Mouse (Mus musculus) layer of hippocampus, postnatal 25 days (tissue): Measurements from ENCODE around the gene Clgn. TPM values are rescaled to one million over a fixed set of nuclear protein-coding genes. Genes with fewer than 3 reads are reported as not detected.
"Not testable (repeated sequence)": the region's sequence is repeated elsewhere in the genome, so short reads cannot be mapped to it uniquely, and the experiment has no call there.

ENCODE experiments used
- DNase-seq, 2 experiments: peaks; one replicate each; pipeline ENCODE4 v3.0.0; 2022; ENCODE audit warnings: mixed read lengths in 2 of 2, low spot score in 1 of 2; ENCODE audit errors: extremely low spot score in 1 of 2
- total RNA-seq, 2 experiments: library from RNA; stranded (reverse); gene quantifications; 2 replicates each; pipeline ENCODE4 v1.2.3; 2021

The Clgn gene
- total RNA-seq, 2 experiments from 2014 or later: 8.2 to 9.1 TPM

GRCm38 (mm10) chr8:83421354-83421753 is 31.7 kb downstream of the Clgn start:
- no peak for DNase-seq

DNA sequence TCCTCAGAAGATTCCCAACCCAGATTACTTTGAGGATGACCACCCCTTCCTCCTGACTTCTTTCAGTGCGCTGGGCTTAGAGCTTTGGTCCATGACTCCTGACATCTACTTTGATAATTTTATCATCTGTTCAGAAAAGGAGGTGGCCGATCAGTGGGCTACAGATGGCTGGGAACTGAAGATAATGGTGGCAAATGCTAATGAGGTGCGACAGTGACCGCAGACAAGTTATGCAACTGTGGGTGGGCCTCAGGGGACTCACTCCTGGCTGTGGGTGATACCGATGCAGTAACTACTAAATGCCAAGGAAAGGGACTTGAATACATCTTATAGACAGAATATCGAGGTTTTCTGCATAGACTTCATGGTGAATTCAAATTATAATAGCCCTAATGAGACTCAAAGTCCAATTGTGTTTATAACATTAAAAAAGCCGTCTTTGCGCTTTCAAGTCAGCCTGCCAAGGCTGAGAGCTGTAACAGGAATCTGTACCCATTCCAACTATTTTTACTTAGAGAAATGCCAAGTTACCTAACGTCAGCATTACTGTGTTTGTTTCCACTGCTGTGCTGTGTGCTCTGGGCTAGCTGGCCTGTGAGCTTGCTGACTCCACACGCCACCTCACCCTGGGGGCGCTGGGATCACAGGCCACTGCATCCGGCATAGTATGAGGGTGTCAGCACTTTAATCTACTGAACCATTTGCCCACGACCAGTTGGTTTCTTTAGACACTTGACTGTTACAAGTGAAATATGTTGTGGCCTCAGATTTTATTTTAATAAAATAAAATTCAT is 33.6 kb downstream of the Clgn start:
- no peak for DNase-seq

DNA sequence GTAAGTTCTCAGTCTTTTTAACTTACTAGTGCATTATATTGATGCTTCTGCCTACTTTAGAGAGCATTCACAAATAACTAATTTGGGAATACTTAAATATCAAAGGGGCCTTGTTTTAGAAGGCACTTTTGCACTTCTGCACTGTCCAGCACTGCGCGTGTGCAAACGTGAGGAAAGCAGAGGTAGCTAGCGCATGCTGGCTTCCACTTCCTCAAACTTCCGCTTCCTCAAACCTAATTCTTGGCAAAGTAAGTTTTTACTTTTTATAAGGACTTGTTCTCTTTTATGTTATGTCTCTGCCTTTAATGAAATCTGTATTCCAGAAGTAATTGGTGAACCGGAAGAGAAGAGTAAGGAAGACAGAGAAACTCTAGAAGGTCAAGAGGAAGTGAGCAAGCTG is 35.5 kb downstream of the Clgn start:
- DNase-seq: no peak

DNA sequence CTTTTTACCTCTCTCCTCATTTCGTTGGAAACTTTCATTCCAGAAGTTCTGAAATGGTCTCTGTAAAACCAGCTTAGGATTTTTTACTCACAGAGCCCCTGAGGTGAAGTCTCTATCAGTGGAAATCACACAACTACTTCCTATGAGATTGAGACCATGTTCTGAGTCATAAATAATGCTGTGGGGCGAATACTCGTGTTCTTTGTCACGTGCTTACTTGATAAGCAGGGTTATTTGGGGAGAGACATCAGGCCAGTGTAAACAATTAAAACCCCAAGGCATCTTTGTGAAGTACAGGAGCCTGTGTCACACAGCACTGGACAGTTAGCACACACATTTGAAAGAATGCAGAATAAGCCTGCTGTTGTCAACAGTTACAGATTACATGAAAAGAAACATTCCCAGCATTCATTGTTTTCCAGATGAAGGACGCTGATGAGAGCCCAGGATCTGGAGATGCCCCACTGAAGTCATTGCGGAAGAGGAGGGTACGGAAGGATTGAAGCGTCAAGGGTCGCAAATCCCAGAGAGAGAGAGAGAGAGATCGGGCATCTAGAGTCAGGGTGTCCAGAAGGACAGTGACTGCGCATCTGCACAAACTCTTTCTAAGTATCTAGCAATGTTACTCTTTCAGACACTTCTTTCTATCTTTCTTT is 36.6 kb downstream of the Clgn start:
- no peak for DNase-seq

- no peak for DNase-seq
Observed at GRCm38 (mm10) chr8:83426949-83427348, 37.3 kb downstream of the Clgn start.

GRCm38 (mm10) chr8:83428621-83429020 is 39.0 kb downstream of the Clgn start:
- not testable (repeated sequence) for DNase-seq

DNA sequence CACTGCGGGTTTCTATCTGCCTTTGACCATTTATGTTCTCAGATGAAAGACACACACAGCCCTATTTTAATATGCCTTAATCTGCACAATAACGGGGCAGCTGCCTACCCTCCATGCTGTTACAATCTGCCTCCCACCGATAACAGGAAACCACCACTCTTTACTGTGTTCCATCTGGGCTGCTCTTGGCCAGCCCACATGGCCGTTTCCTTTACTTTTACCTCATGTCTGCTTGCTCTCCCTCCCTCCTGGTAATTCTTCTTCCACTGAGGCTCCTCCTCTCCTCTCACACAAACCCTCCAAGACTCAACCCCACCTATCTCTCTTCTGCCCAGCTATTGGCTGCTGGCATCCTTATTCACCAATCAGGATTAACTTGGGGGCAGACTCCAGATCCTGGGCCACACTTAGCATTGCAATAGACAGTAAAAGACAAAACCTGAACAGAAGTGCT is 39.4 kb downstream of the Clgn start:
- no peak for DNase-seq

- DNase-seq: no peak
Observed at GRCm38 (mm10) chr8:83437077-83437476, 47.4 kb downstream of the Clgn start.

DNA sequence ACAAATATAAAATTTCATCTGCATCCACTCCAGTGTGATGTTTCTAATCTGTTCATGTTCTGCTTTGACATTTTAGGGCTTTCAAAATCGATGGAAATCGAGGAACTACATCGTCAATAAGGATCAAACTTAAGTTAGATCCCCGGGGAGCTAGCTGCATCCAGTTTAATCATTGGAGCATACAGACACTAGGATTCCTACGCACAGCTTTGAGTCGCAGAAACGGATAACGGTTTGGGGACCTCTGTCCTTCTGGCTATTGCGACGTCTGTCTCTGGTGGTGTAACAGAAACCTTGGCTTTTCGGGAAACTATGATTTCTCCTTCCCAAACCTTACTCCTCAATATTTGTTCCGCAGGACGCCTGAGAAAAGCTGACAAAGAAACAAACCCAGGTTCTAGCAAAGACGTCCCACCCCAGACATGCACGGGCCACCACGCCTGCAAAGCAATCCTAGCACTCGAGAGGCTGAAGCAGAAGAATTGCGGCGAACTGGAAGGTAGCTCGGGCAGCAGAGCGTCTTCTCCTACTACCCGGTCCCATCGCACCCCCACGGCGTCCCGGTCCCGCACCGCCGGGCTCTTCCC is 52.1 kb downstream of the Clgn start:
- DNase-seq: no peak

GRCm38 (mm10) chr8:83442243-83443051 is 52.8 kb downstream of the Clgn start:
- peak; percentile 89 to 90 for DNase-seq

- DNase-seq: no peak
Observed at GRCm38 (mm10) chr8:83443052-83443400, 53.4 kb downstream of the Clgn start.

- no peak for DNase-seq
Observed at GRCm38 (mm10) chr8:83449960-83450359, 60.3 kb downstream of the Clgn start.

DNA sequence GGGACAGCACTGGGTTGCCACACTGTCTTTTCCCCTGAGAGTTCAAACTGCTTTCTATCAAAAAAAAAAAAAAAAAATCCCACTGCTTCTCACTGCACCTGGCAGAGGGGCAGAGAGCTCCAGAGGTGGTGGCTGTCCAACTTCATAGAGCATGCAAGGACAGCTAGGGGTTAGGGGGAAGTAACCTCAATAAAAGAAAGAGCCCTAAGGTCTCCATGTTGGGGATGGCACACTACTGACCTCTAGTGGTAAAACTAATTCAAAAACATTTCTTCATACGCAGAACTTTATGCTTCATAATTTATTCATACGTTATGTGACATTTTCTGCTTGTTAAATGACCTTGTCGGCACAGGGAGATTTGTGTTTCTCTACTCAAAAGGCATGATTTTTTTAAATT is 61.4 kb downstream of the Clgn start:
- DNase-seq: no peak

DNA sequence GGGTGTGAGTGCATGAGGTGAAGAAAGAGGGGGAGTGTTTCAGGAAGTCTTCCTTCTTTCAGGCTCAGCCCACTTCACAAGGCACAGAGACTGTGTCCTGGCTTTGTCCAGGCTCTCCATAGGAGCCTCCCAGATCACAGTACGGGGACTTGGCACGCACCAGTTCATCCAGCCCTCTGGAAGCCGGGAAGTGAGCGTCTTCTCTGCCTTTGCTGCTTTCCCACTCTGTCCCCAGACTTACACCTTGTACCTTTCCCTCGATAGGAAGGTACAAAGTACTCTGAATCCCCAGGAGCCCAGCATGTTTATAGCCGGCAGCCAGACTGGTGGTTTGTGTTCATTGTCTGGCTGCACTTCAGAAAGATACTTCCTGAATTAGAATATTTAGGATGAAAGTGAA is 67.5 kb downstream of the Clgn start:
- no peak for DNase-seq

GRCm38 (mm10) chr8:83458222-83458621 is 68.6 kb downstream of the Clgn start, which contains the start of gene Scoc:
Scoc (minus strand) TSS chr8:83458391.
- DNase-seq: no peak

- DNase-seq: no peak
Observed at GRCm38 (mm10) chr8:83459606-83460005, 69.9 kb downstream of the Clgn start.

Other genes starting within 250 kb of the Clgn start
- 10 to 100 TPM; 66.7 to 70.1 TPM for gene Tbc1d9, start 224.5 kb upstream of the Clgn start, total RNA-seq
- 1 to 10 TPM; 1.2 TPM for gene Gm10645, start 223.7 kb upstream of the Clgn start, total RNA-seq
- not detected for gene Ucp1, start 99.5 kb upstream of the Clgn start, total RNA-seq
- gene Elmod2, start 57.4 kb upstream of the Clgn start, total RNA-seq: 10 to 100 TPM; 13.8 to 14.8 TPM
- gene Mgat4d, start 41.4 kb upstream of the Clgn start, total RNA-seq: not detected
- gene Scoc, start 68.5 kb downstream of the Clgn start, total RNA-seq: 100 to 1,000 TPM; 212 to 226 TPM
- gene Olfr370, start 145.9 kb downstream of the Clgn start, total RNA-seq: not detected
- 100 to 1,000 TPM; 140 to 161 TPM for gene Ndufb7, start 176.8 kb downstream of the Clgn start, total RNA-seq
- 100 to 1,000 TPM; 510 to 556 TPM for gene Tecr, start 218.1 kb downstream of the Clgn start, total RNA-seq
- gene Dnajb1, start 218.3 kb downstream of the Clgn start, total RNA-seq: 10 to 100 TPM; 30.0 to 40.0 TPM